Mouse (Mus musculus) midbrain, embryonic 12.5 days (tissue): ENCODE measurements around the gene Chka. TPM values are rescaled to one million over a fixed set of nuclear protein-coding genes. Genes with fewer than 3 reads are reported as not detected.

ENCODE experiments used
- ATAC-seq: fragments of 200-750 bp; cut with Nextera tagmentation; 2 replicates; pipeline ENCODE4 v1.8.0; 2017; ENCODE audit warnings: low read depth, moderate TSS enrichment, moderate library complexity; ENCODE audit not compliant: low FRiP score
- H3K27ac ChIP-seq: fragments of 300-500 bp; sonication (generic); replicated peaks from 2 replicates; pipeline ENCODE4 v1.5.1; 2016; ENCODE audit warnings: mild to moderate bottlenecking
- H3K27me3 ChIP-seq: fragments of 300-500 bp; sonication (generic); 2 replicates; pipeline ENCODE4 v1.6.1; 2016; ENCODE audit warnings: mild to moderate bottlenecking
- H3K36me3 ChIP-seq: fragments of 300-500 bp; sonication (generic); 2 replicates; pipeline ENCODE4 v1.6.1; 2016
- H3K4me1 ChIP-seq: fragments of 300-500 bp; sonication (generic); 2 replicates; pipeline ENCODE4 v1.6.1; 2016
- H3K4me2 ChIP-seq: fragments of 300-500 bp; sonication (generic); replicated peaks from 2 replicates; pipeline ENCODE4 v1.6.1; 2016; ENCODE audit warnings: mild to moderate bottlenecking, moderate library complexity
- H3K4me3 ChIP-seq: fragments of 300-500 bp; sonication (generic); 2 replicates; pipeline ENCODE4 v1.5.1; 2016; ENCODE audit warnings: mild to moderate bottlenecking
- H3K9ac ChIP-seq: fragments of 300-500 bp; sonication (generic); replicated peaks from 2 replicates; pipeline ENCODE4 v1.6.1; 2016; ENCODE audit warnings: mild to moderate bottlenecking, moderate library complexity
- H3K9me3 ChIP-seq: fragments of 300-500 bp; sonication (generic); 2 replicates; pipeline ENCODE4 v1.6.1; 2016; ENCODE audit warnings: mild to moderate bottlenecking
- WGBS: fragments of 180-500 bp; shearing (Covaris S2); methylation state at CpG from one replicate; pipeline ENCODE4 v1.1.7; 2016; 5-methylcytosine and 5-hydroxymethylcytosine counted together
- polyA plus RNA-seq: library from polyadenylated mRNA; unstranded; fragments of >200 nt; fragmentation: Nextera tagmentation; extraction: Ambion mirVana; gene quantifications from 2 replicates; pipeline ENCODE4 v1.2.1, GENCODE M21; 2016

Gene Chka
- polyA plus RNA-seq, 1 experiment from 2014 or later: 73.9 TPM

GRCm38 (mm10) chr19:3836791-3837190 lies 14.8 kb upstream of the Chka start:
- Histone ChIP-seq H3K4me2 (no peak overlapping the region), H3K36me3 (no peaks in the 10 kb centered on the region), H3K4me3 (no peak overlapping the region), H3K9ac (no peak overlapping the region), H3K27ac (no peak overlapping the region), H3K4me1 (no peaks in the 10 kb centered on the region), H3K9me3 (no peaks in the 10 kb centered on the region), H3K27me3 (no peaks in the 10 kb centered on the region)
- WGBS: 87% methylated on average over 9 of the region's 9 CpGs
- no peak for ATAC-seq

DNA sequence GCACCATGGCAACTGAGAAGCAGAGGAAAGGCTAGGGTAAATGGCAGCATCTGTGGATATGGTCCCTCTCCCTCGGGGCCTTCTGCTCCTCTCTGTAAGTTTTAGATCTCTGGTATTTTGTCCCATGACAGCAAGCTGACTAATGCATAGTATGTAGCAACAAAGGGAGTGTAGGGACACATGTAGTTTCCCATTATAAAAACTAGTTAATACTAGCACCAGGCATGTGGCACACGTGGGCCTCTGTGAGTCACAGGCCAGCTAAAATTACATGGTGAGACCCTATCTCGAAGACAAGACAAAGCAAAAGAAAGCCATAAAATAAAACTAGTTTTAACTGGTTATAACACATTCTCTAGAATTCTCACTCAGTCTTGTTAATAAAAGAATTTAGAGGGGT lies 12.6 kb upstream of the Chka start:
- ATAC-seq: no peak
- Histone ChIP-seq H3K27me3 (no peaks in the 10 kb centered on the region), H3K4me1 (no peaks in the 10 kb centered on the region), H3K4me2 (no peak overlapping the region), H3K9me3 (no peaks in the 10 kb centered on the region), H3K4me3 (no peak overlapping the region), H3K36me3 (no peaks in the 10 kb centered on the region), H3K9ac (no peak overlapping the region), H3K27ac (no peak overlapping the region)
- WGBS: 91% methylated on average over 3 of the region's 3 CpGs

- Histone ChIP-seq H3K4me2 (no peak overlapping the region), H3K9me3 (no peaks in the 10 kb centered on the region), H3K4me1 (no peaks in the 10 kb centered on the region), H3K27me3 (no peaks in the 10 kb centered on the region), H3K9ac (no peak overlapping the region), H3K4me3 (no peak overlapping the region), H3K27ac (no peak overlapping the region), H3K36me3 (no peaks in the 10 kb centered on the region)
- 73% methylated on average over 2 of the region's 2 CpGs for WGBS
- ATAC-seq: no peak
Measured at GRCm38 (mm10) chr19:3839686-3840085, 11.9 kb upstream of the Chka start.

DNA sequence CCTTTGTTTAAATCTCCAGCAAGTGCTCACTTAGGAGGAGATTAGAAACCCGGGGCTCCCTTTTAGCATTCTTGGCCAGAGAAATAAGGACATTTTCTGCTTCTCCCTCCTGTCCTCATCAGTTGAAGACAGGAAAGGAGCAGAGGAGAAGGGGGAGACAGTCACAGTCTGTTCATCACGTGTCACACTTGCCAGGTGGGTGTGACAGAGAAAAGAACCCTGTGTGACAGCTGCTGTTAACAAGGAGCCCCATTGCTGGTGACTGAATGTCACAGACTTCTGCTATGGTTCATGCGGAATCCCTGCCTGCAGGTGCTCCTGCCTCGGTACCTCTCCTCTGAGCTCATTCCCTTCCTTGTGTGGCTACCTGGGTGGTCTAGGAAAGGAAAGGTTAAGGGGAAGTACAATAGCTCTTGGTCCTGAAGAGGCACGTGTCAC lies 11.3 kb upstream of the Chka start:
- no peaks in the 10 kb centered on the region for H3K27me3 ChIP-seq
- no peak overlapping the region for H3K27ac ChIP-seq
- no peak overlapping the region for H3K4me2 ChIP-seq
- H3K4me3 ChIP-seq: no peak overlapping the region
- H3K9ac ChIP-seq: no peak overlapping the region
- no peaks in the 10 kb centered on the region for H3K36me3 ChIP-seq
- 55% methylated on average over 5 of the region's 5 CpGs for WGBS
- no peak for ATAC-seq
- H3K4me1 ChIP-seq: no peaks in the 10 kb centered on the region
- no peaks in the 10 kb centered on the region for H3K9me3 ChIP-seq

GRCm38 (mm10) chr19:3840685-3841084 lies 10.9 kb upstream of the Chka start:
- no peaks in the 10 kb centered on the region for H3K9me3 ChIP-seq
- no peaks in the 10 kb centered on the region for H3K4me1 ChIP-seq
- H3K4me3 ChIP-seq: no peak overlapping the region
- no peaks in the 10 kb centered on the region for H3K36me3 ChIP-seq
- no peak for ATAC-seq
- H3K27me3 ChIP-seq: no peaks in the 10 kb centered on the region
- no peak overlapping the region for H3K4me2 ChIP-seq
- H3K9ac ChIP-seq: no peak overlapping the region
- H3K27ac ChIP-seq: no peak overlapping the region
- WGBS: 81% methylated on average over 5 of the region's 5 CpGs

GRCm38 (mm10) chr19:3842359-3843148 lies 9.0 kb upstream of the Chka start:
- Histone ChIP-seq H3K4me2 (no peak overlapping the region), H3K9me3 (no peaks in the 10 kb centered on the region), H3K4me3 (no peak overlapping the region), H3K27ac (no peak overlapping the region), H3K36me3 (no peaks in the 10 kb centered on the region), H3K9ac (no peak overlapping the region), H3K27me3 (no peaks in the 10 kb centered on the region), H3K4me1 (no peaks in the 10 kb centered on the region)
- WGBS: 52% methylated on average over 12 of the region's 12 CpGs
- no peak for ATAC-seq

GRCm38 (mm10) chr19:3843629-3844028 lies 7.9 kb upstream of the Chka start:
- WGBS: 79% methylated on average over 2 of the region's 2 CpGs

GRCm38 (mm10) chr19:3844836-3845235 lies 6.7 kb upstream of the Chka start:
- WGBS: 100% methylated on average over 1 of the region's 1 CpGs
- no peak for ATAC-seq
- H3K36me3 ChIP-seq: no peaks in the 10 kb centered on the region
- no peak overlapping the region for H3K4me3 ChIP-seq
- no peak overlapping the region for H3K9ac ChIP-seq
- H3K9me3 ChIP-seq: no peaks in the 10 kb centered on the region
- no peak overlapping the region for H3K27ac ChIP-seq
- H3K4me1 ChIP-seq: no peaks in the 10 kb centered on the region
- H3K4me2 ChIP-seq: no peak overlapping the region
- H3K27me3 ChIP-seq: no peaks in the 10 kb centered on the region

More at GRCm38 (mm10) chr19:3843629-3844028, 7.9 kb upstream of the Chka start:
- Histone ChIP-seq H3K4me1 (no peaks in the 10 kb centered on the region), H3K9ac (no peak overlapping the region), H3K9me3 (no peaks in the 10 kb centered on the region), H3K36me3 (no peaks in the 10 kb centered on the region), H3K27me3 (no peaks in the 10 kb centered on the region), H3K27ac (no peak overlapping the region), H3K4me2 (no peak overlapping the region), H3K4me3 (no peak overlapping the region)
- ATAC-seq: no peak

- Histone ChIP-seq H3K36me3 (no peaks in the 10 kb centered on the region), H3K9ac (no peak overlapping the region), H3K4me3 (no peak overlapping the region), H3K4me2 (no peak overlapping the region), H3K9me3 (no peaks in the 10 kb centered on the region), H3K27me3 (no peaks in the 10 kb centered on the region), H3K4me1 (no peaks in the 10 kb centered on the region), H3K27ac (no peak overlapping the region)
- 93% methylated on average over 11 of the region's 11 CpGs for WGBS
- ATAC-seq: no peak
Measured at GRCm38 (mm10) chr19:3845339-3845738, 6.2 kb upstream of the Chka start.

GRCm38 (mm10) chr19:3845803-3846406 lies 5.7 kb upstream of the Chka start:
- no peaks in the 10 kb centered on the region for H3K36me3 ChIP-seq
- peaks cover 3% of the 10 kb centered on the region for H3K4me1 ChIP-seq
- no peaks in the 10 kb centered on the region for H3K9me3 ChIP-seq
- ATAC-seq: no peak
- 80% methylated on average over 1 of the region's 1 CpGs for WGBS
- H3K9ac ChIP-seq: no peak overlapping the region
- no peak overlapping the region for H3K27ac ChIP-seq
- no peaks in the 10 kb centered on the region for H3K27me3 ChIP-seq
- H3K4me2 ChIP-seq: no peak overlapping the region
- H3K4me3 ChIP-seq: no peak overlapping the region

- WGBS: 81% methylated on average over 10 of the region's 10 CpGs
- no peak overlapping the region for H3K9ac ChIP-seq
- no peaks in the 10 kb centered on the region for H3K27me3 ChIP-seq
- H3K4me1 ChIP-seq: peaks cover 8% of the 10 kb centered on the region
- H3K4me2 ChIP-seq: no peak overlapping the region
- H3K4me3 ChIP-seq: no peak overlapping the region
- no peak for ATAC-seq
- H3K27ac ChIP-seq: no peak overlapping the region
- H3K36me3 ChIP-seq: no peaks in the 10 kb centered on the region
- H3K9me3 ChIP-seq: no peaks in the 10 kb centered on the region
Measured at GRCm38 (mm10) chr19:3846676-3847604, 4.6 kb upstream of the Chka start.

GRCm38 (mm10) chr19:3847711-3848110 lies 3.9 kb upstream of the Chka start:
- Histone ChIP-seq H3K4me1 (peaks cover 8% of the 10 kb centered on the region), H3K36me3 (no peaks in the 10 kb centered on the region), H3K9me3 (no peaks in the 10 kb centered on the region), H3K27ac (no peak overlapping the region), H3K4me2 (no peak overlapping the region), H3K9ac (no peak overlapping the region), H3K4me3 (no peak overlapping the region), H3K27me3 (no peaks in the 10 kb centered on the region)
- no peak for ATAC-seq
- 82% methylated on average over 5 of the region's 5 CpGs for WGBS
